Mouse (Mus musculus) CH12.LX (cell line): ENCODE data around the gene Ntan1.

Experiments
- CTCF ChIP-seq, 2 experiments: IDR thresholded peaks in 1 of 2; conservative IDR thresholded peaks in 1 of 2; 2 replicates each; pipeline ENCODE4 v1.5.1; 2011 to 2012; ENCODE audit warnings: low read depth in 2 of 2, low read length in 2 of 2, improper control_type of control experiment in 1 of 2, inconsistent platforms in 1 of 2, mild to moderate bottlenecking in 1 of 2, moderate library complexity in 1 of 2
- POLR2A ChIP-seq: IDR thresholded peaks from 2 replicates; pipeline ENCODE4 v1.6.1; 2011; ENCODE audit warnings: low read depth, mild to moderate bottlenecking, improper control_type of control experiment, low read length
- POLR2AphosphoS2 ChIP-seq: IDR thresholded peaks from 2 replicates; pipeline ENCODE4 v1.6.1; 2011; ENCODE audit warnings: low read depth, low read length, improper control_type of control experiment
- TBP ChIP-seq: conservative IDR thresholded peaks from 2 replicates; pipeline ENCODE4 v1.6.1; 2011; ENCODE audit warnings: low read depth, low read length, improper control_type of control experiment

DNA sequence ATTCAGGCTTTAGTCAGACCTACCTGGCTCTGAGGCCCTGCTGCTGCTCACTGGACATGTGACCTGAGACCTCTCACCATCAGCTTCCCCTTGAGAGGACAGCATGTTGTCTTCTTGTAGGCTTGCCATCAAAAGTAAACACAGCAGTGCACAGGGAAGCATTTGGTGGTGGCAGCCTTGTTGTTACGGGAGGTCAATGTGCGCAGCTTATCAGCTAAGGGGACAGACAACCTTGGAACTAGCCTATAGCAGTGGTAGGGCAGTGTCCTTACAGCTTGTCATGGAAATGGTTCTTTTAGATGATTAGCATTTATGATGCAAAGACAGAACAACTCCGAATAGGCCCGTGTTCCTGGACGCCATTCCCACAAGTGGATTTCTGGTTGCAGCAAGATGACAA is 15.7 kb downstream of the Ntan1 start:
- TF ChIP-seq POLR2A, result no peak
- TF ChIP-seq POLR2AphosphoS2, result no peak
- TF ChIP-seq CTCF (conservative IDR thresholded peaks at IDR 0.05 in 1 of 2, IDR thresholded peaks at IDR 0.05 in 1 of 2; ENCODE audit: low read depth in 2 of 2, low read length in 2 of 2), result no peak
- no peak for TF ChIP-seq TBP
